Mouse (Mus musculus) CD4-positive, CD25-positive, alpha-beta regulatory T cell, adult 2 months (primary cell): ENCODE measurements around the gene 1600002K03Rik.
A peak's percentile ranks its signal among the peaks of the same experiment; 100 is the strongest.

Source experiments
- DNase-seq: peaks from one replicate; pipeline ENCODE4 v3.0.0-alpha.2; 2012; ENCODE audit warnings: low read depth, low spot score

The 1600002K03Rik gene

DNA sequence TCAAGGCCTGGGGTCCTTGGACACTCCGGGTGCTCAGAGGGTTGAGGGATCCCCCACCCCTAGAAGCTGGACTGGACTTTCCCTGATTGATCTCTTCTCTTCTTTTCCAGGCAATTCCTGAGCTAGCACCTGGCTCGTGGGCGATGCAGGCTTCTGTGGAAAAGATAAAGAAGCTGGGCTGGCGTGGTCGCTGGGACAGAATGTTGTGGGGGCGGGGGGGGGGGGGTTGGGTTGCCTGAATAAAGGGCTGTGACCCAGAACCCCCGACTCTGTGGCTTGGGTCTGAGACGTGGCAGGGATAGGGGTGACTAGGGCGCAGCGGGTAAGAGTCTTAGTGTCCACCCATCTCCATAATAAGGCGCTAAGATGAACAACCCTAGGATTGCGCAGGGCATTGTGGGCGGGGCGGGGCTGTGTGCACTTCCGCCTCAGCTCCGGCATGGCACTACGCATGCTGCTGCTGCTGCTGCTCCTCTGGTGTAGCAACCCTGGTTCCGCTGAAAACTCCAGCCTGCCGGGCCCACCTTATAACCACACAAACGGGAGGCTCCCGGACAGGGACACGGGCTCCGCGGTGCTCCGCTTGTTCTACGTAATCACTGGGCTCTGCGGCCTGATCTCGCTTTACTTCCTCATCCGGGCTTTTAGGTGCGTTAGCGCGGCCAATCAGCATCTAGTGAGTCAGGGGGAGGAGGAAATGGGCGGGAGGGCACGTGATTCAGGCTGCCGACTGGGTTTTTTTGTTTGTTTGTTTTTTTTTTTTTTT, at the start of gene 1600002K03Rik:
Gene 1600002K03Rik (plus strand): TSS at position 418 of the 766 bp plus-strand sequence.
- DNase-seq: peak; percentile 95

DNA sequence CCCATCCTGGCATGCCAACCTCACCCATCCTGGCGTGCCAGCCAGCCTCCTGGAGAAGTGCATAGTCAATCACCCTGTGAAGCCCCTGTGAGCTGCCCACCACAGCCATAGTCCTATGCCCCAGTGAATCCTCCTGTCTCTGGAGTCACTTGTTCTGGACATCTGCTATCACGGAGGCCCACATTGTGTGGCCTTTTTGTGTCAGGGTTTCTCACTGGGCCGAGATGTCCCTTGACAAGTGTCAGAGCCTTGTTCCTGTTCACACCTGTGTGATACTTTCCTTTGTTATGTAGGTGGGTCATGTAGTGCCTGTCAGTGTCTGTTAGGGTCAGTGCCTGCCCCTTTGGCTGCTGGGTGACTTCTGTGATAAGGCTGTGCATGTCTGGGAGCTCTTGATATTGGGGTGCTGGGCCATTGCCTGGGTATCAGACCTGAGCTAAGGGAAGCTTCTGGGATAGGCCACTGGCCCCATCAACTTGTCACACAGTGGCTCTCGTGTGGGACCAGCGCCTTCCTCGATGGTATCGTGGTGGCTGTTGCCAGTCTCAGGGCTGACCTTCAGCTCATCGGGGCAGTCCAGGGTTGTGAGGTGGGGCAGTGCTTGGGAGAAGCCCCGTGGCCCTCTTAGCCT, 48.7 kb upstream of the 1600002K03Rik start:
- DNase-seq: no peak

DNA sequence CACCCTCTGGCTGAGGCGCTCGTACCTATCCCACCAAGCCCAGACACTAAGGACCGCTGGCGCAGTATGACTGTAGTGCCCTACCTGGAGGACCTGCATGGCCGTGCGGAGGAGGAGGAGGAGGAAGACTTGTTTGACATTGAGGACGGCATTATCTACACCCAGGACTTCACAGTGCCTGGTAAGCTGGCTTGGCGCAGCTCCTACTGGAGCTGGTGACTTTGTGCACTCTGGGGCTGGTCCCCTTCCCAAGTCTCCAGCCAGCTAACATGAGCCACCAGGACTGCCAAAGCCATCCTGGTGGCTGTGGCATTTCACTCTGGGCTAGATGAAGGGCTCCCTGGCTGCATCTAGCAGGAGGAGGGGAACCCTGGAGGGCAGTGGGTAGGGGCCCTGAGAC, 44.8 kb upstream of the 1600002K03Rik start:
- no peak for DNase-seq

DNA sequence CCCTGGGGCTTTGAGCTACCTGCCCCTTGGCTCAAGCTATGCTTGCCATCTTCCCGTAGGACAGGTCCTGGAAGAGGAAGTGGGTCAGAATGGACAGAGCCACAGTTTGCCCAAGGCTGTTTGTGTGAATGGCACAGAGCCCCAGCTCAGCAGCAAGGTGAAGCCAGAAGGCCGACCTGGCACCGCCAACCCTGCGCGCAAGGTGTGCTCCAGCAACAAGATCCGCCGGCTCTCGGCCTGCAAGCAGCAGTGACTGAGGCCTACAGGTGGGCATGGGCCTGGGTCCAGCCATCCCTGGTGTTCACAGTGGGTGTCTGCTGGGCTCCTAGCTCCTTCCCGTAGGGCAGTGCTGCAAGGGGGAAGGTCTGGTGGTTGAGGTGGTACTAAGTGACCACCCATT, 42.9 kb upstream of the 1600002K03Rik start:
- no peak for DNase-seq

DNA sequence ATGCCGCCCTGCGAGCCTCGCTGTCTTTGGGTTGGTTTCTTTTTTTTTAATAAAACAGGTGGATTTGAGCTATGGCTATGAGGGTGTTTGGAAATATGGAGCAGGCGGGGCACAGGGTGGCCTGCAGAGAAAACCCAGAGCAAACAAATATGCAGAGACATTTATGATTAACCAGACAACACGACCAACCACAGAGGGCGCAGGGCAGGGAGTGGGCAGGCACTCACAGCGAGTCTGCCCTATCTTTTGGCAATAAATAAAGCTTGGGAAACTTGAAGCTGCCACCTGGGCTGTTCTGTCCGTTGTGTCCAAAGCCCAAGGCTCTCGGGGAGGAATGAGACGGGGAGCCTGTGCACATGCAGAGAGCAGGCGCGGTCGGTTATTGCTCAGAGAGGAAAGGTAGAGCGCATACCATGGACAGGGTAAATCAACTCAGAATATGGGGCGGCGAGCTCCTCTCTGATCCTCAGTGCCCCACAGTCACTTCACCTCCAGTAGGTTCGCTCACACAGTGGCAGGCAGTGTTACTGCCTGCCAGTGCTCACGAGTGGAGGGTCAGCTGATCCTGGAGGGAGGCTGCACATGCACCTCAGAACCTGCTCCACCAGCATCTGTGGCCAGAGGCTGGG, 42.2 kb upstream of the 1600002K03Rik start:
- no peak for DNase-seq

DNA sequence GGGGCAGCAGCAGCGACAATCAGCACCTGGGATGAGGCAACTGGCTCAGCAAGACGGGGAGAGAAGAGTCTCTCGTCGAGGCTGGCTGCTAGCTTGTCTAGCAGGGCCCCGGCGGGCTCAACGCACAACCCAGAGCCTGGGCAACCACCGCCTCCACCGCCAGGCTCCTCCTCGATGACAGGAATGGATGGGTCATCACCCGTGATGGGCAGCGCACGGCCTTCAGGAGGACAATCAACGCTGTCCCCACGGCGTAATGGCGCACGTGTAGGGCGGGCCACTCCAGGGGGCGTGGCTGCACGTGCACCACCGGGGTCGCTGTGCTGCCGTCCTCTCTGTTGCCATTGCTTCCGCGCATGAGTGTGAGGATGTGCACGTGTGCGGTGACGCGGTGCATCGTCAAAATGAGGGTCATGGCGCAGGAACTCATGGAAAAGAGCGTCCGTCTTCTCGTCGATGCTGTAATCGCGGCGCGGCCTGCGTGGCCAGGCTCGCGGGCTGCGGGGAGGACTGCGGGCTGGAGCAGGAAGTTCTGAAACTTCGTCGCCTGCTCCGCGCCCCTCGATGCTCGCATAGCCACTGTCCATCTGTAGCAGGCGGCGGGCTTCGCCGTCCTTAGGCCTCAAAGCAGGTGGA, 41.3 kb upstream of the 1600002K03Rik start:
- no peak for DNase-seq

DNA sequence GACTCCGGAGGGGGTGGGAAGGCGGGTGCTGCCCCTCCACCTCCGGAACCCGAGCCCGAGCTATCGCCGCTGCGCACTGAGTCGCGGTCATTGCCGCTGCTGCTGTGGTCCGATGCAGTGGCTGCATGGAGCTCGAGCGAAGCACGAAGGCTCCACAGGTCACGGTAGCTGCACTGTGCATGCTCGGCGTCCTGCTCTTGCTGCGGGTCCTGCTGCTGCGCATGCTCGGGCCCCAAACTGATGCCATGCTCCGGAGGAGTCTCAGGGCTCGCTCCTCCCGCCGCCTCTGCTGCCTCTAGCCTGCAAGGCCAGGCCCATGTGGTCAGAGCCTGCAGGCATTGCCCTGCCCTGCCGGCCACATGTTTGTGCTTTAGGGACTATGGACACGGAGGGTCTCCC, 40.8 kb upstream of the 1600002K03Rik start:
- no peak for DNase-seq

DNA sequence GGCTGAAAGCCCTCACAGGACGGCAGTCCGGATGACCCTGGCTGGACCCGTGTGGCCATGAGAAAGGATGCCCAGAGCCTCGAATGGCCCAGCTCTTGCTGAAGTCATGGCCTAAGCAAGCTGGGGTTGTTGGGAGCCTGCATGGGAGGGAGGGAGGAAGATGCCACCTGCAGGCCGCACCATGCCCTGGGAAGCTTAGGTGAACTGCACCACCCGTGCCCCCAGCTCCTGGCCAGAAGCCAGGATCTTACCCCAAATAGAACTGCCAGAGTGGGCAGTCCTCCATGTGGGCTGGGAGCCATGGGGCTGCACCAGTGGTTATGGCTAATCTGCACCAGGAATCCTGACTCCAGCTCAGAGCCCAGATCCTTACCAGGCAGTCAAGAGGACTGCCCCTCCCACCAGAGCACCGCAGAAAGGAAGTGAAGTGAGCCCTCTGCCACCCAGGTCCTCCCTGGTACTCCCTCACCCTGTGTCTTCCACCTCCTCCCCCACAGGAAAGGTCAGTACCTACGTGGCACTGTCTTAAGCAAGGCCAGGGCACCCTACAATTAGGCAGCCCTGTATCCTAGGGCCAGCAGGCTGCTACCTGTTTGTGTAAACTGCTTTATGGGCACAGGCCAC, 39.4 kb upstream of the 1600002K03Rik start:
- DNase-seq: peak; percentile 48

DNA sequence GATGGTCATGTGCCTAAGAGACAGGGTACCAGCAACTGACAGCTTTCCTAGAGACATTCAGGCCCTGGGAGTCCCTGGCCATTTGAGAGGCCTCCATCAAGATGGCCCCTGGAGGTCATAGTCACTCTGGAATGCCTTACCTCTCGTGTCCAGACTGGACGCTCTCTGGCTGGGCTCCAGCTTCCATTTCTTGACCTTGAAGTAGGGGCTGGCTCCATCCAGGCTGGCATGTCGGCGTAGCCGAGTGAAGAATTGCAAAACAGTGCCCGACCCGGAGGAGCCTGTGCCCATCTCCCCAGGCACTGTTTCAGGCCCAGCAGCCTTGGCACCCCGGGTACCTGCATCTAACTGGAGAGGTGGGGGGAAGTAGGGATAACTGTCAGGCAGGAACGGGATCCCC, 38.3 kb upstream of the 1600002K03Rik start:
- DNase-seq: no peak

DNA sequence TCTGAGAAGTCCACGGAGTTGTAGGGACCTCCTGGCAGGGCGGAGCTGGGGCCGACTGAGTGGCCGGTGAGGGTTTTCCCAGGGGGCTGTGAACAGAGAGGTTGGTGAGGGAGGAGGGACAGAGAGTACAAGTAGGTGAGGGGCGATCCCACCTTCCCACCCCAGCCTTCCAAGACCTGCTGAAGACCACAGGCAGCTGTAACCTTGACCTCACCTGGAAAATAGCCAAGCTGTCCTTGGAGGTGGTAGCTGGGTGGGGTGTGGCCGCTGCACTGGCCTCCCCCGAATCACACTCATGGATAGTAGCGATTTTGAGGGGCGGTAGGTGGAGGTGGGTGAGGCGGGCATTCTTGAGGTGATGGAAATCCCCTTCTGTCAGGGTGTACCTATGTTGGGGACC, 37.6 kb upstream of the 1600002K03Rik start:
- DNase-seq: no peak

DNA sequence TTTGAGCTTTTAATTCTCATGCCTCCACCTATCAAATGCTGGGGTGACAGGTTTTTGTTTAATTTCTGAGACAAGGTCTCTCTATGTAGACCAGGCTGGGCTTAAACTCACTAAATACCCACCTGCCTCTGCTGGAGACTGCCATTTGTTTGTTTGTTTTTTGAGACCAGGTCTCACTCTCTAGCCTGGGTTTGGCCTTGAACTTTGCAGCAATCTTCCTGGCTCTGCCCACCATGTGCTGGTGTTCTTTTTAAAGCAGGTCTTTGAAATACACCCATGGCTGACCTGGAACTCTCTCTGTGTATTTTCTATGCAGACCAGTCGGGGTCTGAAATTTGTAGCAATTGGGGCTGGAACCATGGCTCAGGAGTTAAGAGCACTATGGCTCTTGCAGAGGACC, 37.1 kb upstream of the 1600002K03Rik start:
- no peak for DNase-seq

DNA sequence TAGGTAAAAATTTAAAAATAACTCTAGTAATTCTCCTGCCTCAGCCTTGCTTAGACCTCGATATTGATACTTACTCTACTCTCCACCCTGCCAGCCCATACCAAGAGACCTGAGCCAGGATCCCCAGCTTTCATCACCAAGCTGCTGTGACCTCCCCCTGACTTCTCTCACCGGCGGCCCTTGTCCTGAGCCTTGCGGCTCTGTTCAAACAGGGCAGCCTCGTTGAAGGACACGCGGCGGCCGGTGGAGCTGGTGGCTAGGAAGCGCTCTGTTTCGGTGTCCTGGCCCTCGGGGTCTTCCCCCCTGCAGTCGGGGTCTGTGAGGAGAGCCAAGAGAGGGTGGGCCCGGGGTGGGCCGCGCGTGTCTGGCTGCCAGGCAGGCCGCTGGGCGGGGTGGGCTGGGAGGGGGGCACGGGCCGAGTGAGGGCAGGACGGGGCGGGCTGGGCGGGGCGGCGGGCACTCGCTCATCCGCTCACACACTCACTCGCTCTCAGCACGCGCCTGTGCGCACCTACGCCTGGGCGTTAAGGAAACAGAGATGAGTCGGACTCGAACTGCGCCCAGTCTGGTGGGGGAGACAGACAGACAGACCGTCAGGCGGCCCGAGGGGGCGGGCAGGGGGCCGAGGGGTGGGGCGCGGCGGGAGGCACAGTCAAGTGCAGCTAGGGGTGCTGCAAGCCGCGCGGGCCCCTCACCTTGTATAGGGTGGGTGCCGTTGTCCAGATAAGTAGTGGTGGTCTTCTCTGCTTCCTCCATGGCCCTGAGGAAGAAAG, 36.4 kb upstream of the 1600002K03Rik start:
- no peak for DNase-seq

DNA sequence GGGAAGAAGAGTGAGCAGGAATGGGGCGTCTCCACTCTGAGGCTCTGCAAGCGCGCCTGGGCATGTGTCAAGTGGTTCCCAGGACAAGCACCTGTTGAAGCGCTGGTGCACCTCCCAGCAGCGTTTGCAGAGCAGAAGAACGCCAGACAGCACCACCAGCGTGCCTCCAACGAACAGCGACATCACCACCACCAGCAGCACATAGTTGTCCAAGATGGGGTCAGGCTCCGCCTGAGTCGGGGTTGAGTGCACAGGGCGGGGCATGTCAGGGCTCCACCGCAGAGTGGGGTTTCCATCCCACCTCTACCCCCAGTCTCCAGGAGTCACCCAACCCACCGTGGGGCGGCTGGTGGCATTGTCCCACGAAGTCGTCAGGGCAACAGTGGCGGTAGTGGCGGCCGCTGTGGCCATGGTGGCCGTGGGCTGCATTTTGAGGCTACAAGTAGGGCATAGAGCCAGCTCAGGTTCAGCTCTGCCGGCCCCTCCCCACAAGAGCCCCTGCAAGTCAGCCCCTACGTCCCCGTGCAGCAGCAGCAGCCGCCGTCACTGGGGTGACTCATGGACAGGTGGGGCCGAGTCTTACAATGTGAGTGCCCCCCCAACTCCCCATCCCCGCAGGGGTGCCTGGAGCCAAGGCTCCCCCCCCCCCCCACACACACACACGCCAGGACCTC, 35.7 kb upstream of the 1600002K03Rik start:
- DNase-seq: peak; percentile 66

DNA sequence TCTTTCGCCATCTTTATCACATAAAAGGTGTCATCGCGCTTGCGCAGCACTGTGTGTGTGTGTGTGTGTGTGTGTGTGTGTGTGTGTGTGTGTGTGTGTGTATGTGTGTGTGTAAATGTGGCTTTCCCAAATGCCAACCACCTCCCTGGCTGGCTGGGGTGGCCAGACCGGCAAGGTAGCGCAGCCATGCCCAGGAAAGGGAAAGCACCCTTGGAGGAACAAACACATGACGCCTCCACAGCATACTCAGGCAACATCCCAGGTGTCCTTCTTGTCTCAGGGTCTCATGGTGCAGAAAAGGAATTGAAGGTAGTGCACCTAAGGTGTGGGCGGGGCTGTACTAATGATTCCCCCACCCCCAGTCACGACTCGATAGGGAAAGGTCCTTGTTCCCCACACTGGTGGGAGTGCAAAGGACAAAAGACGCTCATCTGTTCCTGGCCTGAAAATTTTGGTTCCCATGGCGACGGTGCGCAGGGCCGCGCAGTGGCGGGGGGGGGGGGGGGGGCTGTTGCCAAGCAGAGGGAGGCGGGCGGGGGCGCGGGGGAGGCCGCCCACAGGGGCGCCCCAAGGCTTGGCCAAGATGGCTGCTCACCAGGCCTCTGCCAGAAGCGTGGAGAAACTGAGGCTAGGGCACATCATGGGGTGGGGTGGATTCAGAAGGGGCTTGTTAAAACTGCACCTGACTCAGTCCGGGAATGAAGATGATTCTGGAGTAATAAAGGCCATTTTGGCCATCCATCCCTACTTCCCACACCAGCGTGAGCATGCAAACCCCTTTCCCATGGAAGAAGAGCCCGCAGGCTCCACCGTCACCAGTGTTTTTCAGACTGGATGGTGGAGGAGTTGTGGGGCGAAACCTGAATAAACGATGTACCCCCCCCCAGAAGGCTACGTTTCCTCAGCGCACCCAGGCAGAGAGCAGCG, 34.9 kb upstream of the 1600002K03Rik start:
- peak; percentile 80 for DNase-seq

DNA sequence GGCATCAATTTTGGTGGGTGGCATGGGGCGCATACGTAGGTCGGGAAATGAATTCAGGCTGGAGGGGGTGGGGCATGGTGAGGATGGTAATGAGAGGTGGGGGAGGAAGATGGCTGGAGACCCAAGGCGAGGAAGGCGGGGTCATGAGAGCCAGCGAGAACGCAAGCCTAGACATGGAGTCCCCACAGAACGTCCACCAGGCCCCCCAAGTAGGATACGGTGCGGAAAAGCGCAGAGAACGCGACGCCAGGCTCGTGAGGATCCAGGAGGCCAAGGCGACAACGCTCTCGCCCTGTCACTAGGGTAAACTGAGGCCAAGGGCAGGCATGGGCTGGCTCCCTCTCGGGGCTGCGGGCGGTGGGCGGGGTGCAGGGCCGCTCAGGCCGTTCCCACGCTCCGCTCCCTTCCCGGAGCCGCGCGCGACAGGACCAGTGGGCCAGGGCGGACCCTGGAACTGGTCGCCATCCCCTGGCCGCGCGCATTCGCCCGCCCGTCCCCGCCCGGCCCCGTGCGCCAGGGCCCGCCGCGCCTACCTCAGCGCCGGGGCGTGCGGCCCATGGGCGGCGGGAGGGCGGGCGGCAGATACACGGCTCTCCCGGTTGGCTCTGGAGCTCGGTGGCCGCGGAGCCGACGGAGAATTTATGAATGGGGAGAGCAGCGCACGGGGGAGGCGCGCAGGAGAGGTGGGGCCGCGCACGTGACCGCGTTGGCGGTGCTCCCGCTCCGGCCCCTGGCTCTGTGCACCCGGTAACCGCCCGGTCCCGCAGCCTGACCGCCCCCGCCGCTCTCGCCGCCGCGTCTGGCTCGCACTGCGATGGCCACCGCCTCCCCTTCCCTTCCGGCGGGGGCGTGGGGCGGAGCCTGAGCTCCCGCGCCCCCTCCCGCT, 33.9 kb upstream of the 1600002K03Rik start, which contains the start of gene Atp5d:
Gene Atp5d (plus strand): TSS at position 80 of the 886 bp plus-strand sequence.
- DNase-seq: peak; percentile 90

DNA sequence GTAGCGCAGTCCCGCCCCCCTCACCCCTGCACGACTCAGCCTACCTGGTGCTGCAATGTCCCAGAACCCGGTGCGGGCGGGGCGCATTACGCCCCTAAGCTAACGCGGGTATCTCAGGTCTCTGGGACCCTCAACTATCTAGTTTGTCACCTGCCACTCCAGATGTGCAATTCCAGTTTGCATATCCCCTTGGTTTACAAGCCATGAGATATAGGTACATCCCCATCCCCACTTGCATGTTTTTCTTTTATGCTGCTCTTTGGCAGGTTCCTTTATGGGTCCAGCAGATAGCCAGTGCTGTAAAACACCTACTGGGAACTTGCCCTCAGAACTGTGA, 33.3 kb upstream of the 1600002K03Rik start:
- no peak for DNase-seq

DNA sequence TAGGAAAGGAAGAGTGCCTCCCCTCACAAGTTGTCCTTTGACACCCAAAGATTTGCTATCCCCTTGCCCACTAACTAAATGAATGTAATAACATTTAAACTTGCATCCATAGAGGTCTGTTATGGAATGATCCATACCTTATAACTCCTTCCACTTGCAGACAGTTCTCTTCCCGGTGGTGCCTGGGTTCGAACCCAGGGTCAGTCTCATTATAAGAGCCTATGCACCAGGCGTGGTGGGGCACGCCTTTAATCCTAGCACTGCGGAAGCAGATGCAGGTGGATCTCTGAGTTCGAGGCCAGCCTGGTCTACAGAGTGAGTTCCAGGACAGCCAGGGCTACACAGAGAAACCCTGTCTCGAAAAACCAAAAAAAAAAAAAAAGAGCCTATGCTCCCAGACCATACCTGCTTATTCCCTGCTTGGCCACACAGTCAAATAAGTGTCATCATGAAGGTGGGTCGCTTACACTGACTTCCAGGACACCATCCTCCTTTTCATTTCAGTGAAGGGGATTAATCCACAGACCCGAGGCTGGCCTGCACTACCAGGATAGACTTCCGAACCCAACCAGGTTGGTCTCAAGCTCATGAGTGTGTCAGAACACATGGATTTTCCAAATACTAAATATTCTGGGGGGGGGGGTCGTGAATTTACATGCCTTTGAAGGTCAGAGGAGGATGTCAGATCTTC, 32.6 kb upstream of the 1600002K03Rik start:
- no peak for DNase-seq

DNA sequence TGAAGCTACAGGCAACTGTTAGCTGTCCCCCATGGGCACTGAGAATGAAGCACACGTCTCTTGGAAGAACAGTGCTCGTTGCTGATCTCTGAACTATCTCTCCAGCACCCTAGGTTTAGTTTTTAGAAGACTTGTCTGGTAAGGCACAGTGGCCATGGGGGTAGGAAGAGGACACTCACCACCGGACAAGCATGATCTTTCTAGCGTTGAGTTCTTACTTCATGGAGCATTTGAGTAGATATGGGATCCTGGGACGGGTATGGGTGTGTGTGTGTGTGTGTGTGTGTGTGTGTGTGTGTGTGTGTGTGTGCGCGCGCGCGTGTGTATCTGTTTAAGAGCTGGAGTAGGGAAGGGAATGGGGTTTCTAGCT, 32.1 kb upstream of the 1600002K03Rik start, which contains the start of gene Cbarp:
Gene Cbarp (minus strand): TSS at position 170 of the 370 bp plus-strand sequence.
- peak; percentile 45 for DNase-seq
